Mouse (Mus musculus) left cerebral cortex, adult 2 months (tissue): Measurements from ENCODE around the gene Myo19. TPM values are rescaled to one million over a fixed set of nuclear protein-coding genes. Genes with fewer than 3 reads are reported as not detected.

ENCODE experiments used
- DNase-seq, 2 experiments: peaks; one replicate each; pipeline ENCODE4 v3.0.0; 2021 to 2022; ENCODE audit warnings: low spot score in 2 of 2, mixed read lengths in 1 of 2; ENCODE audit errors: extremely low spot score in 1 of 2
- H3K27ac ChIP-seq: fragments of 200-600 bp; 2 replicates; pipeline ENCODE4 v1.8.1; 2022
- H3K4me3 ChIP-seq: fragments of 200-600 bp; 2 replicates; pipeline ENCODE4 v1.8.1; 2022
- CTCF ChIP-seq: fragments of 200-600 bp; IDR thresholded peaks from 2 replicates; pipeline ENCODE4 v1.8.1; 2022; ENCODE audit warnings: antibody characterized with exemption, mild to moderate bottlenecking, moderate library complexity
- intact Hi-C: fragments of 180-260 bp; cut with DNase I; formaldehyde crosslinking; loops from one replicate; pipeline ENCODE4 v1.15.1; 2025
- total RNA-seq, 2 experiments: library from RNA; stranded (reverse); gene quantifications; 2 replicates each; pipeline ENCODE4 v1.2.3; 2021

Myo19 gene
- total RNA-seq, 2 experiments from 2014 or later = 14.5 to 20.5 TPM

- peak; percentile 66 for TF ChIP-seq CTCF
- no peak overlapping the region for H3K4me3 ChIP-seq
- intact Hi-C loops = loop anchor here (2.0 kb wide), 1 partner anchor 264 kb away; no protein-coding TSS in a partner anchor
- no peak overlapping the region for H3K27ac ChIP-seq
- DNase-seq = no peak
These were observed 39.3 kb downstream of the Myo19 start for GRCm38 (mm10) chr11:84919276-84919675.

- intact Hi-C loops = loop anchor here (2.0 kb wide), 1 partner anchor 263 kb away; no protein-coding TSS in a partner anchor
- H3K4me3 ChIP-seq = no peak overlapping the region
- TF ChIP-seq CTCF = no peak
- DNase-seq = no peak
- H3K27ac ChIP-seq = no peak overlapping the region
These were observed 40.0 kb downstream of the Myo19 start for GRCm38 (mm10) chr11:84919951-84920350.

GRCm38 (mm10) chr11:84920981-84921380 lies 41.0 kb downstream of the Myo19 start:
- Histone ChIP-seq H3K27ac (no peak overlapping the region), H3K4me3 (no peak overlapping the region)
- no peak for TF ChIP-seq CTCF
- intact Hi-C loops = no loop called here
- no peak for DNase-seq

- intact Hi-C loops = no loop called here
- Histone ChIP-seq H3K27ac (no peak overlapping the region), H3K4me3 (no peak overlapping the region)
- no peak; the same call in none of the 2 replicates for TF ChIP-seq CTCF
- DNase-seq = no peak
These were observed 52.3 kb downstream of the Myo19 start for GRCm38 (mm10) chr11:84932261-84932660.

- peak; percentile 26 to 47 for DNase-seq
- H3K4me3 ChIP-seq = no peak overlapping the region
- TF ChIP-seq CTCF = no peak; the same call in none of the 2 replicates
- H3K27ac ChIP-seq = peak overlapping the region; percentile 71
- intact Hi-C loops = no loop called here
These were observed 59.6 kb downstream of the Myo19 start for GRCm38 (mm10) chr11:84939508-84940053.

- no peak for DNase-seq
- H3K4me3 ChIP-seq = no peak overlapping the region
- no peak for TF ChIP-seq CTCF
- intact Hi-C loops = no loop called here
- H3K27ac ChIP-seq = peak overlapping the region; percentile 71
These were observed 60.2 kb downstream of the Myo19 start for GRCm38 (mm10) chr11:84940140-84940539.

GRCm38 (mm10) chr11:84943948-84944347 lies 64.0 kb downstream of the Myo19 start:
- no peak; the same call in none of the 2 replicates for TF ChIP-seq CTCF
- H3K27ac ChIP-seq = no peak overlapping the region
- DNase-seq = no peak
- intact Hi-C loops = no loop called here
- H3K4me3 ChIP-seq = no peak overlapping the region

GRCm38 (mm10) chr11:84944639-84945435 lies 64.9 kb downstream of the Myo19 start:
- TF ChIP-seq CTCF = no peak
- intact Hi-C loops = no loop called here
- Histone ChIP-seq H3K4me3 (no peak overlapping the region), H3K27ac (no peak overlapping the region)
- no peak for DNase-seq

GRCm38 (mm10) chr11:84945841-84946240 lies 65.9 kb downstream of the Myo19 start:
- no peak overlapping the region for H3K27ac ChIP-seq
- TF ChIP-seq CTCF = no peak
- intact Hi-C loops = no loop called here
- H3K4me3 ChIP-seq = no peak overlapping the region
- DNase-seq = no peak

GRCm38 (mm10) chr11:84947206-84947605 lies 67.3 kb downstream of the Myo19 start:
- intact Hi-C loops = no loop called here
- no peak for TF ChIP-seq CTCF
- DNase-seq = no peak
- no peak overlapping the region for H3K27ac ChIP-seq
- H3K4me3 ChIP-seq = no peak overlapping the region

GRCm38 (mm10) chr11:84948114-84948513 lies 68.2 kb downstream of the Myo19 start:
- TF ChIP-seq CTCF = no peak
- no peak overlapping the region for H3K27ac ChIP-seq
- intact Hi-C loops = no loop called here
- no peak overlapping the region for H3K4me3 ChIP-seq
- no peak for DNase-seq

GRCm38 (mm10) chr11:84948526-84948925 lies 68.6 kb downstream of the Myo19 start:
- Histone ChIP-seq H3K27ac (no peak overlapping the region), H3K4me3 (no peak overlapping the region)
- intact Hi-C loops = no loop called here
- DNase-seq = no peak
- no peak for TF ChIP-seq CTCF
